8 mouse cellular contexts compared by ENCODE assay signal in genomic region chr15:96547256-96548195, GRCm38 (mm10).
A peak's percentile ranks its signal among the peaks of the same experiment; 100 is the strongest.
DNase-seq lines count a peak whose midpoint lies in the region; ATAC-seq lines count a peak whose summit lies in the region.

No protein-coding gene starts in this region.

- H3K4me1 ChIP-seq in neural tube, embryonic 12.5 days = no peaks in the 10 kb centered on the region
- peaks cover 9% of the 10 kb centered on the region; the same call in 1 of the 2 replicates for H3K4me1 ChIP-seq in hindbrain, embryonic 15.5 days (replicated peaks)

- no peaks in the 10 kb centered on the region for H3K27me3 ChIP-seq in neural tube, embryonic 12.5 days (replicated peaks)
- no peaks in the 10 kb centered on the region for H3K27me3 ChIP-seq in hindbrain, embryonic 15.5 days

- peak; percentile 63 for DNase-seq in adrenal gland, adult 2 months
- no peak for DNase-seq in adrenal gland, postnatal 4 days (ENCODE audit: low spot score in 2 of 2)
- DNase-seq in neural tube, embryonic 10.5 days (ENCODE audit: extremely low spot score, low spot score) = no peak
- DNase-seq in lung, postnatal 14 days = peak; percentile 69
- DNase-seq in spleen, postnatal 36 days (ENCODE audit: low spot score in 2 of 2) = no peak

- no peak overlapping the region for H3K4me2 ChIP-seq in neural tube, embryonic 12.5 days (replicated peaks)
- H3K4me2 ChIP-seq in hindbrain, embryonic 15.5 days = no peak overlapping the region

- no peaks in the 10 kb centered on the region for H3K9me3 ChIP-seq in neural tube, embryonic 12.5 days
- H3K9me3 ChIP-seq in hindbrain, embryonic 15.5 days = no peaks in the 10 kb centered on the region

- no peak overlapping the region for H3K4me3 ChIP-seq in neural tube, embryonic 12.5 days
- H3K4me3 ChIP-seq in hindbrain, embryonic 15.5 days = no peak overlapping the region

- 57% methylated on average over 21 of the region's 21 CpGs for WGBS in neural tube, embryonic 12.5 days
- WGBS in hindbrain, embryonic 15.5 days = 34% methylated on average over 21 of the region's 21 CpGs

- H3K36me3 ChIP-seq in neural tube, embryonic 12.5 days = no peaks in the 10 kb centered on the region
- no peaks in the 10 kb centered on the region for H3K36me3 ChIP-seq in hindbrain, embryonic 15.5 days

- ATAC-seq in neural tube, embryonic 12.5 days (ENCODE audit: low FRiP score, low read depth) = peak; percentile 49
- ATAC-seq in hindbrain, embryonic 15.5 days (ENCODE audit: low FRiP score, low read depth) = peak; percentile 85
- no peak for ATAC-seq in megakaryocyte-erythroid progenitor cell, adult 5-6 weeks (replicated peaks; ENCODE audit: low FRiP score, low TSS enrichment, poor library complexity, severe bottlenecking)

- no peak overlapping the region for H3K27ac ChIP-seq in neural tube, embryonic 12.5 days
- no peak overlapping the region for H3K27ac ChIP-seq in hindbrain, embryonic 15.5 days (replicated peaks)

- no peak overlapping the region for H3K9ac ChIP-seq in neural tube, embryonic 12.5 days
- H3K9ac ChIP-seq in hindbrain, embryonic 15.5 days = no peak overlapping the region

Comparison
In these comparisons a context has a peak if more than half of its experiments do, and no peak if none do; other contexts are left out.
1. DNase-seq: peak in adrenal gland, adult 2 months (single experiment) and lung, postnatal 14 days (single experiment); none in adrenal gland, postnatal 4 days (0 of 2), neural tube, embryonic 10.5 days (single experiment) and spleen, postnatal 36 days (0 of 2).